Mouse (Mus musculus) heart, postnatal 0 days (tissue): ENCODE measurements at regions not wholly inside any gene's neighbourhood (a gene's known extent, or its start where the extent isn't known, plus 50 kb on each side); places are given as distances from the start of the nearest gene placed in this dataset.

Source experiments
- ATAC-seq: fragments of 200-750 bp; cut with Nextera tagmentation; 2 replicates; pipeline ENCODE4 v1.8.0; 2017; ENCODE audit warnings: low read depth, moderate number of reproducible peaks, moderate library complexity; ENCODE audit not compliant: insufficient read depth
- DNase-seq: peaks from one replicate; pipeline ENCODE4 v3.0.0-alpha.2; 2016; ENCODE audit warnings: low spot score
- H3K27ac ChIP-seq: fragments of 300-500 bp; sonication (generic); 2 replicates; pipeline ENCODE4 v1.5.1; 2014; ENCODE audit warnings: low read depth, mild to moderate bottlenecking
- H3K27me3 ChIP-seq: fragments of 300-500 bp; sonication (generic); 2 replicates; pipeline ENCODE4 v1.6.1; 2014; ENCODE audit warnings: low read length, mixed read lengths; ENCODE audit not compliant: control insufficient read depth, insufficient read depth
- H3K36me3 ChIP-seq: fragments of 300-500 bp; sonication (generic); replicated peaks from 2 replicates; pipeline ENCODE4 v1.6.1; 2014; ENCODE audit warnings: low read length, mixed read lengths; ENCODE audit not compliant: control insufficient read depth, insufficient read depth
- H3K4me1 ChIP-seq: fragments of 300-500 bp; sonication (generic); 2 replicates; pipeline ENCODE4 v1.6.1; 2014; ENCODE audit warnings: antibody characterized with exemption; ENCODE audit not compliant: control insufficient read depth, insufficient read depth
- H3K4me2 ChIP-seq: fragments of 300-500 bp; sonication (generic); 2 replicates; pipeline ENCODE4 v1.6.1; 2014; ENCODE audit warnings: low read depth, mild to moderate bottlenecking, low read length, moderate library complexity
- H3K4me3 ChIP-seq: fragments of 300-500 bp; sonication (generic); 2 replicates; pipeline ENCODE4 v1.5.1; 2014; ENCODE audit warnings: low read depth, low read length
- H3K9ac ChIP-seq: fragments of 300-500 bp; sonication (generic); replicated peaks from 2 replicates; pipeline ENCODE4 v1.6.1; 2014; ENCODE audit warnings: low read depth, low read length, mixed read lengths
- H3K9me3 ChIP-seq: fragments of 300-500 bp; sonication (generic); replicated peaks from 2 replicates; pipeline ENCODE4 v1.6.1; 2016; ENCODE audit warnings: low read length; ENCODE audit not compliant: control insufficient read depth
- CTCF ChIP-seq: IDR thresholded peaks from 2 replicates; pipeline ENCODE4 v1.5.1; 2016; ENCODE audit warnings: antibody characterized with exemption, control low read depth, low read depth
- EP300 ChIP-seq: IDR thresholded peaks from 2 replicates; pipeline ENCODE4 v1.6.1; 2016; ENCODE audit warnings: antibody characterized with exemption, low read depth
- WGBS: fragments of 180-500 bp; shearing (Covaris S2); extraction: QIAGEN DNeasy Blood & Tissue Kit; methylation state at CpG from one replicate; pipeline ENCODE4 v1.1.7; 2014; 5-methylcytosine and 5-hydroxymethylcytosine counted together

DNA sequence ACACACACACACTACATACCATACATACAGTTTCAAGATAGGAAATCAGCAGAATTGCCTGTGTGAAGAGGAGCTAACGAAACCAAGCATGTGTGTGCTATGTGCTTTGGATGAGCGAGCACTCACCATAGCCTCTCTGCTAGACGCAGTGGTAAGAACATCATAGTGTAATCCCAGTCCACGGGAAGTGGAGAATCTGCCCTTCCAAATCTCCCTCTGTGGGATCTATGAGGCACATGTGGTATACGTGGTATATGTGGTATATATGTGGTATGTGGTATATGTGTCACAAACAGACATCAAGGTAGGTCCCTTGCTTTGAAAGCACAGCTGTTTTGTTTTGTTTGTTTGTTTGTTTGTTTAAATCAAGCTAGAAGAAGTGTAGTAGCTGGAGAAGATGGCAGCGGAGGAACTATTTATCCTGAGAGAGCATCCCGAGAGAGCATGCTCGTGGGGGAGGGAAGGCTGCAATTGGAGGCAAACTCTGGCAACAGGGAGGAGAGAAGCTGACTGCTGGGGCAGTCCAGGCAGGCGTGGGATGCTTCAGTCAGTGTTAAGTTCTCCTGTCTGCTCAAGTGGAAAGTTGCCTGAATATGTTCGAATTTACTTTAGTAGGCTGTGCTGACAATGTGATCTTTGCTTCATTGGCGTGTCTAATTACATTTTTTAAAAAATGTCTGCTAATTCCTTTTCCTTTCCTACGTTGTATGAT is 112.2 kb upstream of the Pde3a start:
- 74% methylated on average over 12 of the region's 12 CpGs for WGBS
- no peak for TF ChIP-seq EP300
- no peak for TF ChIP-seq CTCF

DNA sequence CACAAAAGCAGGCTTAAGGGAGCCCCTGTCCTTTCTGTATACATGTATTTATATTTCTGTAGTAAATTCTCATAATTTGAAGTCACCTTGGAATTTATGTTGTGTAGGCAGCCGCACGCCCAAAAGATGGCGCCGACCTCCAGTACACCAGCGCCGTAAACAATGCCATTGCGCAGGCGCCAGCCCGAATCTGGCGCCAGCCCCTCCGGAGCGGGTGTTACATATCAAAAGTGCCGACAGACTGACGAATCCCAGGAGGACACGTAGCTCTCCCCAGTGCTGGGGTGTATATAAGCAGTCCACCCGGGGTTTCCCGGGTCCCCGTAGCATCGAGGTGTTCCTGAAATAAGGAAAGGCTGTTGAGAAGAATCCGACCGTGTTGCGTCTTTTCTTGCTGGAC is 108.1 kb upstream of the Pde3a start:
- no peak overlapping the region for H3K27ac ChIP-seq
- H3K36me3 ChIP-seq: no peaks in the 10 kb centered on the region
- WGBS: 46% methylated on average over 22 of the region's 22 CpGs
- H3K9ac ChIP-seq: no peak overlapping the region
- H3K4me2 ChIP-seq: peak overlapping the region; percentile 30; the same call in 1 of the 2 replicates
- no peak for DNase-seq
- no peaks in the 10 kb centered on the region for H3K9me3 ChIP-seq
- TF ChIP-seq EP300 (no peak), CTCF (peak; percentile 23; the same call in 1 of the 2 replicates)
- H3K4me1 ChIP-seq: no peaks in the 10 kb centered on the region
- peak; percentile 55; the same call in 1 of the 2 replicates for ATAC-seq
- no peak overlapping the region for H3K4me3 ChIP-seq
- no peaks in the 10 kb centered on the region for H3K27me3 ChIP-seq

More for the DNA sequence above, 112.2 kb upstream of the Pde3a start:
- H3K36me3 ChIP-seq: no peaks in the 10 kb centered on the region
- DNase-seq (no peak), ATAC-seq (no peak)
- H3K9ac ChIP-seq: no peak overlapping the region
- H3K4me1 ChIP-seq: no peaks in the 10 kb centered on the region
- H3K9me3 ChIP-seq: no peaks in the 10 kb centered on the region
- no peak overlapping the region for H3K4me3 ChIP-seq
- H3K27me3 ChIP-seq: no peaks in the 10 kb centered on the region
- H3K27ac ChIP-seq: no peak overlapping the region
- H3K4me2 ChIP-seq: no peak overlapping the region

DNA sequence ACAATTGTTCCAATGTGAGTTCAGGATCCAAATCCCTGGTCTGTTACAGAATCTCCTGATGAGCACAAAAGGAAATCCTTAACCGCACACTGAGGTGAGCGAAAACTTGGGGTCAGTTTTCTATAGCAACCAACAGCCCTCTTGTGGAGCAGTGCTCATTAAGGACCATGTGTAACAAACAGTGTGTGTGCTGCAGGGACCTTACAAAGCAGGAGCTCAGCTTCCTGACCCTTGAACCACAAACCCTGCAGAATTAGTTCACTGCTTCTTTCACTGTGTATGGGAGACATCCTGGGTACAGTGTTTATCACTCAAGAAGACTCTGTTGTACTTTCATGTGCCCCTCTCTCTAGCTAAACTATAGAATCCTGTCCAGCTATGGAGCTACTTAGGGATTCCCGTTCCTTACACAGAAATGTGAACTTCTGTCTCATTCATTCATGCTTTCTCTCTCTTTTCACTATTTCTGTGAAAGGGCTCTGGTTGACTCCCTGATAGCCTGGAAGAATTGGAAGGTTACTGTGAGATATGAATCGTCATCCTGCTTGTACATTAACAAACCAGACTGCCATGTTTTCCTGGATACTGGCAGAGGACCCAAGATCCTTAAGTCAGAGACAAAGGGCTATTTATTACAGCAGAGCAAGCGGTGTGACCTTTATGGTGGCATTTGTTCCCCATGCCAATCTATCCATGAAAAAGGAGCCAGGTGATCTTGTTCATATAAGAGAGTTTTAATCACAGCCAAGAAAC is 100.5 kb upstream of the Pde3a start:
- H3K4me3 ChIP-seq: no peak overlapping the region
- H3K27ac ChIP-seq: no peak overlapping the region
- no peak overlapping the region for H3K4me2 ChIP-seq
- 75% methylated on average over 5 of the region's 5 CpGs for WGBS
- no peak for ATAC-seq
- no peaks in the 10 kb centered on the region for H3K27me3 ChIP-seq
- TF ChIP-seq CTCF (no peak), EP300 (no peak)
- no peaks in the 10 kb centered on the region for H3K9me3 ChIP-seq
- no peak overlapping the region for H3K9ac ChIP-seq
- no peak for DNase-seq
- no peaks in the 10 kb centered on the region for H3K36me3 ChIP-seq
- H3K4me1 ChIP-seq: no peaks in the 10 kb centered on the region

DNA sequence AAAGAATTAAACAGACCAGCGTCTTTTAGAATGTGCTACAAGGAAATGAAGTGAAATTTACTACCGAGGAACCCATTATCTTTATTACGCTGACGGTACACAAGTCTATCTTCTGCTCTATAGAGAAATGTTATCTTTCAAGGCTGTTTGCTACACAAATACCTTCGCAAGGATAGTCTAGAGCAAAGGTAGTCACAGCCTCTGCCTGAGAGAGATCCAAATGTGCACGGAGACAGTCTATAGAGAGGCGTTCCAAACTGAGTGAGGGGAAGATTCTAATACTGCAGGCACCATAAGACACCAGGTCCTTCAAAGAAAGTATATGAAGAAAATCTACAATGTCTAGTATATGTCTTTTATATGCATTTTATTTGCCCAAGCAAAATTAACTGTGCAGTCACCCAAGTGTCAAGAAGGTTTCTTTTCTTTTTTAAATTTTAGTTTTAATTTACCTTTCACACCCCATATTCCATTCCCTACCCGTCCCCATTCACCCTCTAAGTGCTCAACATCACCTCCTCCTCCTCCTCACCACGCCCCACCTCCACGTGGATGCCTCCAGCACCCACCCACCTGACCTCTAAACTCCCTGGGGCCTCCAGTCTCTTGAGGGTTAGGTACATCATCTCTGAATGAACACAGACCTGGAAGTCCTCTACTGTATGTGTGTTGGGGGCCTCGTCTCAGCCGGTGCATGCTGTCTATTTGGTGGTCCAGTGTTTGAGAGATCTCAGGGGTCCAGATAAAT is 99.7 kb upstream of the Pde3a start:
- Histone ChIP-seq H3K27me3 (no peaks in the 10 kb centered on the region), H3K36me3 (no peaks in the 10 kb centered on the region), H3K4me1 (no peaks in the 10 kb centered on the region), H3K27ac (no peak overlapping the region), H3K4me2 (no peak overlapping the region), H3K9ac (no peak overlapping the region), H3K9me3 (no peaks in the 10 kb centered on the region), H3K4me3 (no peak overlapping the region)
- DNase-seq (no peak), ATAC-seq (no peak)
- 81% methylated on average over 12 of the region's 12 CpGs for WGBS
- no peak for TF ChIP-seq EP300
- no peak for TF ChIP-seq CTCF

DNA sequence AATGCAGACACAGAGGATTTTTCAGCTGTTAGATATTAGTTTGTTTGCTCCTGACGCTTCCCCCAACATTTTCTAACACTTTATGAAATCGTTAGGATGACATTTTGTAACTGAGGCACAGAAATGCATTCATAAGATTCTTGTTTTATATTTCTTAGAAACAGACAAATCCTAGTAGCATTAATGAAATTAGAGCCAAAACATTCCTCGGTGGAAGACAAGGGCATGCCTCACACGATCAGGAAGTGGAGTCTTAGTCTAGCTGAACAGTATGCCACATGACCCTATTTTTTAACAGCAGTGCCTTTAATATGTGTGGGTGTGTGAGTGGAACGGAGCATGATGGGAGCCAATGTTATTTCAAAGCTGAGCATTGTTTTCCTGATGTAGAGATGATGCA is 89.7 kb upstream of the Pde3a start:
- no peaks in the 10 kb centered on the region for H3K36me3 ChIP-seq
- no peak overlapping the region for H3K27ac ChIP-seq
- no peak for DNase-seq
- no peaks in the 10 kb centered on the region for H3K4me1 ChIP-seq
- WGBS: 56% methylated on average over 5 of the region's 5 CpGs
- no peaks in the 10 kb centered on the region for H3K9me3 ChIP-seq
- TF ChIP-seq CTCF (no peak), EP300 (no peak)
- no peak overlapping the region for H3K4me2 ChIP-seq
- H3K9ac ChIP-seq: no peak overlapping the region
- H3K27me3 ChIP-seq: no peaks in the 10 kb centered on the region
- H3K4me3 ChIP-seq: no peak overlapping the region
- no peak for ATAC-seq
